Comparison of ENCODE assay signal across 33 mouse cellular contexts in genomic region chr6:42182462-42182861, GRCm38 (mm10). TPM values are rescaled to one million over a fixed set of nuclear protein-coding genes. Genes with fewer than 3 reads are reported as not detected.
DNase-seq lines count a peak whose midpoint lies in the region; ATAC-seq and TF ChIP-seq lines count a peak whose summit lies in the region.
"Had no signal": no experiment of that assay in that cellular context is flagged by ENCODE, and none has a peak within 500 bp of the region (broad histone marks: within the 10 kb centered on the region; RNA-seq: fewer than 3 reads in every experiment).

No protein-coding gene starts in this region.

- DNase-seq in layer of hippocampus, adult 9-11 months, result peak; percentile 45
- DNase-seq in layer of hippocampus, adult 8-10 months (ENCODE audit: low spot score in 2 of 2), result no peak
- DNase-seq in brain, embryonic 18.5 days (ENCODE audit: low read depth, low spot score), result peak; percentile 59
- no peak for DNase-seq in left cerebral cortex, adult 2 months (ENCODE audit: extremely low spot score in 1 of 2, low spot score in 2 of 2)
- DNase-seq in right cerebral cortex, postnatal 25 days, result peak; percentile 32
- DNase-seq in urinary bladder, postnatal 14 days (ENCODE audit: low spot score), result no peak
- DNase-seq: adrenal gland, postnatal 36 days; cerebellum, adult 8-10 months; cerebellum, postnatal 36 days; embryo, embryonic 11 days; gastrocnemius, postnatal 25 days; heart, adult 18-20 months; heart, postnatal 36 days; kidney, adult 9 months; kidney, postnatal 10 days; layer of hippocampus, postnatal 36 days; liver; lung, adult 2 months; lung, postnatal 10 days had no signal

- no peak for ATAC-seq in erythroid progenitor cell, adult 5-6 weeks (replicated peaks; ENCODE audit: low FRiP score, poor library complexity, severe bottlenecking)
- ATAC-seq: CD4-positive, CD25-positive, alpha-beta regulatory T cell, adult 4 months; forebrain, embryonic 15.5 days; intestine, postnatal 0 days; midbrain, embryonic 13.5 days had no signal

- intact Hi-C loops in left cerebral cortex, adult 2 months (cut with DNase I), result loop anchor here (1.0 kb wide), 1 partner anchor 407 kb away; the partner anchor contains the start of gene Olfr459

- peak overlapping the region; percentile 78 for H3K27ac ChIP-seq in left cerebral cortex, adult 2 months
- H3K27ac ChIP-seq: embryonic facial prominence, embryonic 12.5 days; forebrain, embryonic 10.5 days; forebrain, embryonic 15.5 days; hindbrain, embryonic 12.5 days; liver, embryonic 14.5 days; macrophage; midbrain, embryonic 13.5 days; neural tube, embryonic 13.5 days had no signal

- no peak for TF ChIP-seq CTCF in left cerebral cortex, adult 2 months (IDR thresholded peaks at IDR 0.05)

- H3K4me3 ChIP-seq in left cerebral cortex, adult 2 months, result no peak overlapping the region
- H3K4me3 ChIP-seq: embryonic facial prominence, embryonic 12.5 days; forebrain, embryonic 10.5 days; forebrain, embryonic 15.5 days; hindbrain, embryonic 12.5 days; midbrain, embryonic 13.5 days; neural tube, embryonic 13.5 days had no signal

RNA-seq across cellular contexts. Expression of gene Tas2r144, which starts 32.7 kb away (rescaled TPM):
- not detected for total RNA-seq in layer of hippocampus, adult 8-10 months (2022)
- not detected for total RNA-seq in left cerebral cortex, adult 2 months (2021)
- total RNA-seq in erythroid progenitor cell, adult 5-6 weeks (2015; ENCODE audit: low replicate concordance), result not detected in 2 replicates
- total RNA-seq in erythroid progenitor cell, adult 5-6 weeks (2017; ENCODE audit: low replicate concordance), result not detected in 2 replicates
- total RNA-seq: adrenal gland, adult 18-20 months; adrenal gland, postnatal 36 days; gastrocnemius, postnatal 25 days; heart, adult 18-20 months; heart, postnatal 36 days; layer of hippocampus, adult 18-20 months; layer of hippocampus, postnatal 36 days; megakaryocyte-erythroid progenitor cell, adult 5-6 weeks had no signal

RNA-seq across cellular contexts. Expression of gene Tas2r139, which starts 41.7 kb away (rescaled TPM):
- not detected for total RNA-seq in layer of hippocampus, adult 8-10 months (2022)
- not detected for total RNA-seq in left cerebral cortex, adult 2 months (2021)
- total RNA-seq in erythroid progenitor cell, adult 5-6 weeks (2015; ENCODE audit: low replicate concordance), result not detected in 2 replicates
- total RNA-seq in erythroid progenitor cell, adult 5-6 weeks (2017; ENCODE audit: low replicate concordance), result not detected in 2 replicates
- total RNA-seq: adrenal gland, adult 18-20 months; adrenal gland, postnatal 36 days; gastrocnemius, postnatal 25 days; heart, adult 18-20 months; heart, postnatal 36 days; layer of hippocampus, adult 18-20 months; layer of hippocampus, postnatal 36 days; megakaryocyte-erythroid progenitor cell, adult 5-6 weeks had no signal

Comparison
In these comparisons a context has a peak if more than half of its experiments do, and no peak if none do; other contexts are left out.
1. DNase-seq: peak in layer of hippocampus, adult 9-11 months (single experiment), brain, embryonic 18.5 days (single experiment) and right cerebral cortex, postnatal 25 days (single experiment); none in layer of hippocampus, adult 8-10 months (0 of 2), left cerebral cortex, adult 2 months (0 of 2) and urinary bladder, postnatal 14 days (single experiment).